Mouse (Mus musculus) embryo, embryonic 10 days (tissue): Measurements from ENCODE around the gene 1700001O22Rik.

Experiments used
- DNase-seq: peaks from one replicate; pipeline ENCODE4 v3.0.0-alpha.2; 2015; ENCODE audit warnings: low spot score

1700001O22Rik gene

GRCm38 (mm10) chr2:30779241-30779640 lies 24.2 kb downstream of the 1700001O22Rik start:
- peak; percentile 96 for DNase-seq

DNA sequence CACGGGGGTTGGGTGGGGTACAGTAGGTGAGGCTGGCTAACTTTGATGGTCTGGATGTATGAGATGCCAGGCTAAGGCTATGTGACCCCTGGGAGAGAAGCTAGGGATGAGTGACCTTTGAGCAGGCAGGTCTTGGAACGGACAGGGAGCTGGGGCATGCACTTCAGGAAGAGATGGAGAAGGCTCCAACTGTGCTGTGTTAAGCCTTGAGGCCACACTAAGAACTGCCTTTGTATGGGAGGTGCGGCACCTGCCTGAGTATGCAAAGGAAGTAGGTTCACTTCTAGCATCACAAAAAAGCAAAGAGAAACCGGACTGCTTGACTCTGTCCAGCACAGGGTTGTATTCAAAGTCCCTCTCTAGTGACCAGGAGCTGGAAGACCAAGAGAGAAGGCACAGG lies 25.2 kb downstream of the 1700001O22Rik start:
- DNase-seq: no peak

- DNase-seq: no peak
Observed at GRCm38 (mm10) chr2:30777266-30777665, 26.2 kb downstream of the 1700001O22Rik start.

GRCm38 (mm10) chr2:30775955-30776354 lies 27.5 kb downstream of the 1700001O22Rik start:
- DNase-seq: no peak

GRCm38 (mm10) chr2:30773313-30774005 lies 30.0 kb downstream of the 1700001O22Rik start:
- DNase-seq: no peak

GRCm38 (mm10) chr2:30772581-30773312 lies 30.7 kb downstream of the 1700001O22Rik start:
- DNase-seq: peak; percentile 51

- DNase-seq: peak; percentile 55
Observed at GRCm38 (mm10) chr2:30771806-30772460, 31.5 kb downstream of the 1700001O22Rik start.

GRCm38 (mm10) chr2:30771368-30771805 lies 32.1 kb downstream of the 1700001O22Rik start:
- peak; percentile 56 for DNase-seq

DNA sequence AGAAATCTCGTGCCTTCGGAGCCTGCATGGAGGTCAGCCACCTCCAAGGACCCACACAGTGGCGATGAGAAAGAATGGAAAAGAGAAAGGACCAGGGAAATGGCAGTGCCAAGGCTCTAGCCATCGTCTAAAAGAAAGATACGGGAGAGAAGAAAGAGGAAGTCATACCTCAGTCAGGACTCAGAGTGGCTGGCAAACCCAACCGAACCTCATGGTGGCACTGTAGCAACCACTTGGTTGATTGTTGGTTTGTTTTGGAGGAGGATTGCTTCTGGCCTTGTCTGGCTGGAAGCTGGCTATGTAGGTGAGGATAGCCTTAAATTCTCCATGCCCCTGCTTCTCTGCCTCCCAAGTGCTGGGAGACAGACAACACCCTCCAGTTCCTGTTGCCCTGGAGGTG lies 34.3 kb downstream of the 1700001O22Rik start:
- DNase-seq: peak; percentile 44

DNA sequence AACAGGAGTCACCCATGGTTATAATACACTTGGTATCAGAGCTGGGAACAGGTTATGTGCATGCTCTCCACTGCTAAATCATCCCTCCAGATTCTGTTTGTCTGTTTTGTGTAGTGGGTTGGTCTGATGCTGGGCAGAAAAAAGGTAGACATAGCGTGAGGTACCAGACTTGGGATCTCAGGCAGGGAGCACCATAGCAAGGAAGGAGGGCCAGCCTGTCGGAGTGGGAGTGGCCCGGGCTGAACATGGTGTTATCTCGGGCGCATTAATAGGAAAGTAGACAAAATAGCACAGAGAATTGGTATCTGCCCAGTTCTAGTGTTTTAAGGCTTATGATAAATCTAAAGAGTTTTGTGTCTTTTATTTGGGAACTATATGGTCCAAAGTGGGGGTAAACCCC lies 34.9 kb downstream of the 1700001O22Rik start:
- DNase-seq: no peak

DNA sequence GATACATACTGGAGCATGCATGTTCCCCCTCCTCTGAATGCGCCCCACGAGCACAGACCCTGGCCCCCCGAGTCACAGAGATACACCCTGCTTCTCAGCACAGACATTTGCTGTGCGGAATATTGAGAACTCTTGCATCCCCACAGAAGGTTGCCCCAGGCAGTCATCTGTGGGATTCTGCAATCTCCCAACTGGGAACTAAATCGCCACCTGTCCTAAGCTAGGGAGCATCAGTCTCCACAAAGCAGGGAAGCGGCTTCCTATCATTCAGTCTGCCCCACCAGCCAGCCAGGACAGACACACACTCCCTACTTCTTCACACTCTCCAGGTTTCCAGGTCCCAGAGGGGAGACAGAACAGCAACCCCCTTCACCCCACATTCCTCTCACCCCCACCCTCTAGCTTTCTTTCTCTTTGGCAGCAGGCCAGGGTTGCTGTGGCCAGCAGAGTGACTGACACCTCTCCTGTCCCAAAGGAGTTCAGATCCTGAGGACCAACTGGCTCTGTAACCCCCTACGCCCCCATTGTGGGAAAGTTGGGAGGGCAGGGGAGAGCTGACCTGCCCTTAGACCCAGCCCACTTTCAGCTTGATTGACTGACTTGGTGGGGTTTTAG lies 35.7 kb downstream of the 1700001O22Rik start:
- no peak for DNase-seq

DNA sequence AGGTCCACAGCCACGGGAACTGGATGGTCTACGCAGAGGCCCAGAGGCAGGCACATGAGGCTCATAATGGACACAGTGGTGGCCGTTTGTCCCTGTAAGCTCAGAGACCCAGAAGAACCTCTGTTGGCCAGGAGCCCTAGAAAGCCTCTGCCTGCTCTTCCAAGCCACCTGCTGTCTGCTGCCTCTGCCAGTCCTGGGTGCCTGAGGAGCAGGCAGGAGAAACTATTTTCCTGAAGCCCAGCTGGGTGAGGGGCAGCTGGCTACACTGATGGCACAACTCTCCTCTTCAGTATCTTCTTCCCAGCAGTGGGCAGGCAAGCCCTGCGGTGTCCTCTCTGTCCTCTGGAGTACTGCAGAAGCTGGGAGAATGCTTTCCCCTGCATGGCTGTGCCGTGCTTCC lies 37.0 kb downstream of the 1700001O22Rik start:
- no peak for DNase-seq

GRCm38 (mm10) chr2:30760706-30761105 lies 42.8 kb downstream of the 1700001O22Rik start:
- peak; percentile 87 for DNase-seq

DNA sequence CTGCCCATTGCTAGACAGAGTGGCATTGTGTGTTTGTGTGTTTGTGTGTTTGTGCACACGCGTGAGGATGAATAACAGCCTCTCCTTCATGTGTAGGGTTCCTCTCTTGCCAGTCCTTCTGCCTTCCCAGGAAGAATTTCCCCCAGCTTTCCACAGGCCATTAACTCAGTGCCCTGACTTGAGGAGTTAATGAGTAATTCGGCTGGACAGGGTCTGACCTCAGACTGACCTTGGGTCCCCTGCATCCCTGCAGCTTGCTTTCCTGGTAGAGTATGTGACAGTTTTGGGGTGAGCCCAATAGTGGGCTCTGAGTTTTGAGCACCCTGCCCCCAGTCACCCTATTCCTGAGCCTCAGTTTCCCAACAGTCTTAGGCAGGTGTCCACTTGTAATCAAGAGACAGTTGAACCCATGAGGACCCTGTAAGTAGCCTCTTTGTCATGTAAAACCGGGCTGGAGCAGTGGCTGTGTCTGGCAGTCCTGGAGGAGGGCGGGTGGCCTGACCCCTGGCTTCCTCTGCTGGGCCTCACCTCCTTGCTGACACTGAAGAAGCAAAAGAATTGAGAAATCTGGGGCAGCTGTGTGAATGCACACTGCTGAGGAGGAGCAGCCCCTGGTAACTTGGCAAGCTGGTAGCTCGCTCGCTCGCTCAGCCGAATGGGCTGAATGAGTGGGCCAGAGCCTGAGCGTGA lies 43.5 kb downstream of the 1700001O22Rik start:
- peak; percentile 89 for DNase-seq

DNA sequence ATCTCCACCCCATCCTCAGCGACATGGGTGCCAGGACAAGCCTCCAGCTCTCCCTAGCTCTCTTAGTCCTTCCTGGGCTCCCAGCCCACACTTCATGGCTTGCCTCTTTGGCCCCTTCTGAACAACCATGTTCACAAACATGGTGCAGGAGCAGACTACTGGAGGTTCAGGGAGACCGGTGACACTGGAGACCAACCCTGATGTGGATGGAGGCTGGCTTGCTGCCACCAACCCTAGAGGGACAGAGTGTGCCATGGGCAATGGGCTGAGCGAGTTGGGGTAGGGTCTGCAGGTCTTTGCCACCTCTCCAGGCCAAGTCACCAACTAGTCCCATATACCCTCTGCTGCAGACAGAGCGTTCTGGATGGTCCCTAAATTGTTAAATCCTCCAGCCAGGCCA lies 44.0 kb downstream of the 1700001O22Rik start:
- no peak for DNase-seq

DNA sequence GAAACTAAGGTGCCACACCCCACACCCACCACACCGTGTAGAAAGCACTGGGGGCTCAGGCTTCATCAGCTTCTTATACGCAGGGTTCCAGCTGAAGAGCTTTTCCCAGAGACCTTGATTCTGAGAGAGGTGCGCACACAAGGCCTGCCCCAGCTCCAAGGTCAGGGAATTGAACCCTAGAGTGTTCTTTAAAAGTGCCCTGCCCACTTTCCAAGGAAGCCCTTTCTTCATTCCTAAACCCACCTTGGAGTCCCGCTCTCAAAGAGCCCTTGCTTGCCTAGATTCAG lies 44.4 kb downstream of the 1700001O22Rik start:
- no peak for DNase-seq

DNA sequence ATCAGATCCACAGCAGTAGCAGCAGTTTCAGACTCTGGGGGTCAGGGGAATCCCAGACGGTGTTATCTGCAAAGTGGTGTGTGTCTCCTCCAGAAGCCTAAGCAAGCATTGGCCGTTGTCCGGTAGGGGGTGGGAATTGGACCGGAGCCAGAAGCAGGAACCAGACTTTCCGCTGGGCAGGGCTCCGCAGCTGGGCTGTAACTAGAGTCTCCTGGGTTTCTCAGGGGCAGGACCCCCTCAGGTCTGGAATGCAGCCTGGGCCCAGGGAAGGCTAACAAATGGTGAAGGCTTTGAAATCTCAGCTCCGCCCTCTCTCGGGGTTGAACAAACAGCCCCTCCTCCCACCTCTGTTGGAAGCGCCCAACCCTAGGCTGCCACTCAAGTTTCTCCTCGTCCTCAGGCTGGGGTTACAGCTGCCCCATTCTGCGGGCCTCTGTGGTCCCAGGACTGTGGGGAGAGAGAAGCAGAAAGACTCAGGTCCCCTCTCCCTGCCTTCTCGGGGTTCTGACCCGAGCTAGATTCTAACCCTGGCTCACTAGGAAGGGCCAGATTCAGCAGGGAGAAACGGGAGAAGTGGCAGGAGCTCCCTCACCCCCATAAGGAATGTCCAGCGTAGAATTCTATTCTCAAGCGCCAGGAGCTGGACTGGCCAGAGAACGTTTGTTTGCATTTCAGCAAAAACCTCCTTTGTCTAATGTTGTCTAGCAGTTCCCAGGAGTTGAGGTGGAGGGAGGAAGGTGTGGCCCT lies 44.9 kb downstream of the 1700001O22Rik start:
- DNase-seq: peak; percentile 96

DNA sequence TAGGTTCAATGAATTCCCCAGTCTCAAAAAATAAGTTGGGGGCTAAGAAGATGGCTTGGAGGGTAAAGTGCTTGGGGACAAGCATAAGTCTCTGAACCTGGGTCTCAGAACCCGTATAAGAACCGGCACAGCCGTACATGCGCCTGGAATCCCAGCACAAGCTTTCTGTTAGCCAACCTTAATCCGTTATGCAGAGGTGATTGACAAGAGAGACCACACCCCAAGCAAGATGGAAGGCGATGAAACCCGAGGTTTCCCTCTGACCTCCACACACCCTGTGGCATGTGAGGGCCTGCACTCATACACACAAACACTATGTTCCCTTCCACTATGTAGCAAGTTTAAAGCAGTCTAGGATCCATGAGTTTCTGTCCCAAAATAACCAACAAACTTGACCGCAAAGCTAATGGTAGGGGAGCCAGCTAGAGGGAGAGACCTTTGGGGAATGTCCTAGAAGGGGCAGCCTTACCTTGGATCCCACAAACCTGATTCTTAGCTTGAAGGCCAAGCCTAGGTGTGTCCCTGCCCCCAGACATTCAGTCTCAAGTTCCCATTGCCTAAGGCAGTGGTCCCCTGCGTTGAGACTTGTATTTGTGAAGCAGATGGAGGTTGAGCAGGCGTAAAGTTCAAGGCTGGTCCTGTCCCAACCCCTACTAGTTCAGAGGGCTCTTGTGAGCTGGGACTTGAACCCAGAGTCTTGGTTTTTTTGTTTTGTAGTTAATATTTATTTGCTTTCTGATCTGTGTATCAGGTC lies 46.3 kb downstream of the 1700001O22Rik start:
- no peak for DNase-seq

GRCm38 (mm10) chr2:30755985-30756765 lies 47.3 kb downstream of the 1700001O22Rik start:
- DNase-seq: no peak

GRCm38 (mm10) chr2:30754831-30755230 lies 48.6 kb downstream of the 1700001O22Rik start:
- no peak for DNase-seq
